Mouse (Mus musculus) MEL-GATA-1-ER (cell line): Measurements from ENCODE around the gene Celf5.

Experiments used
- DNase-seq: peaks from one replicate; pipeline ENCODE4 v3.0.0-alpha.2; 2012; ENCODE audit warnings: low read depth; ENCODE audit errors: extremely low read depth

Gene Celf5

GRCm38 (mm10) chr10:81415549-81416310 is 66.8 kb downstream of the Celf5 start:
- DNase-seq: no peak

- no peak for DNase-seq
Observed at GRCm38 (mm10) chr10:81415146-81415545, 67.4 kb downstream of the Celf5 start.

GRCm38 (mm10) chr10:81414682-81415081 is 67.8 kb downstream of the Celf5 start:
- DNase-seq: no peak

- DNase-seq: no peak
Observed at GRCm38 (mm10) chr10:81413310-81414261, 68.9 kb downstream of the Celf5 start.

- DNase-seq: no peak
Observed at GRCm38 (mm10) chr10:81412586-81413309, 69.8 kb downstream of the Celf5 start.

- DNase-seq: no peak
Observed at GRCm38 (mm10) chr10:81411471-81412400, 70.8 kb downstream of the Celf5 start.

- DNase-seq: no peak
Observed at GRCm38 (mm10) chr10:81410981-81411380, 71.5 kb downstream of the Celf5 start.

GRCm38 (mm10) chr10:81410350-81410749 is 72.2 kb downstream of the Celf5 start:
- DNase-seq: no peak

GRCm38 (mm10) chr10:81409330-81409729 is 73.2 kb downstream of the Celf5 start:
- DNase-seq: no peak
